Comparison of ENCODE assay signal across 15 mouse cellular contexts in genomic region chr3:122026676-122027075, GRCm38 (mm10). TPM values are rescaled to one million over a fixed set of nuclear protein-coding genes. Genes with fewer than 3 reads are reported as not detected.
A peak's percentile ranks its signal among the peaks of the same experiment; 100 is the strongest.
DNase-seq lines count a peak whose midpoint lies in the region; ATAC-seq and TF ChIP-seq lines count a peak whose summit lies in the region.
"Had no signal": no experiment of that assay in that cellular context is flagged by ENCODE, and none has a peak within 500 bp of the region (broad histone marks: within the 10 kb centered on the region; RNA-seq: fewer than 3 reads in every experiment).

No protein-coding gene starts in this region.

- H3K9me3 ChIP-seq in heart, embryonic 12.5 days (replicated peaks) = no peaks in the 10 kb centered on the region
- no peaks in the 10 kb centered on the region for H3K9me3 ChIP-seq in heart, embryonic 14.5 days (ENCODE audit: control insufficient read depth, low read length)
- H3K9me3 ChIP-seq in limb, embryonic 14.5 days (ENCODE audit: control insufficient read depth, low read length) = no peaks in the 10 kb centered on the region
- H3K9me3 ChIP-seq in intestine, embryonic 15.5 days = no peaks in the 10 kb centered on the region
- no peaks in the 10 kb centered on the region for H3K9me3 ChIP-seq in hindbrain, embryonic 13.5 days
- H3K9me3 ChIP-seq: forebrain, embryonic 12.5 days; hindbrain, embryonic 15.5 days; midbrain, embryonic 12.5 days had no signal

- peaks cover 14% of the 10 kb centered on the region for H3K4me1 ChIP-seq in heart, embryonic 12.5 days (replicated peaks)
- peaks cover 6 to 9% of the 10 kb centered on the region in 2 experiments; a peak in 2 of 4 replicates for H3K4me1 ChIP-seq in heart, embryonic 14.5 days (ENCODE audit: control insufficient read depth in 2 of 2, insufficient read depth in 2 of 2, low read length in 2 of 2)
- H3K4me1 ChIP-seq in limb, embryonic 14.5 days (ENCODE audit: control insufficient read depth, insufficient read depth, low read length) = no peaks in the 10 kb centered on the region
- no peaks in the 10 kb centered on the region; the same call in 1 of the 2 replicates for H3K4me1 ChIP-seq in intestine, embryonic 15.5 days (replicated peaks)
- no peaks in the 10 kb centered on the region for H3K4me1 ChIP-seq in hindbrain, embryonic 13.5 days (replicated peaks)
- H3K4me1 ChIP-seq: forebrain, embryonic 12.5 days; hindbrain, embryonic 15.5 days; midbrain, embryonic 12.5 days had no signal

- no peak for DNase-seq in heart, adult 9 months (ENCODE audit: low spot score in 2 of 2)
- peak; percentile 16 for DNase-seq in brain, adult 2 months (ENCODE audit: low read depth, low spot score)
- peak; percentile 42 for DNase-seq in limb, embryonic 14.5 days (ENCODE audit: low spot score)
- DNase-seq: adrenal gland, postnatal 36 days; cerebellum, adult 18-20 months; gastrocnemius, postnatal 14 days; liver, postnatal 0 days had no signal

- no peaks in the 10 kb centered on the region for H3K27me3 ChIP-seq in heart, embryonic 12.5 days (replicated peaks)
- H3K27me3 ChIP-seq in heart, embryonic 14.5 days (ENCODE audit: control insufficient read depth, insufficient read depth, low read length) = no peaks in the 10 kb centered on the region
- no peaks in the 10 kb centered on the region for H3K27me3 ChIP-seq in limb, embryonic 14.5 days (ENCODE audit: control insufficient read depth, insufficient read depth, low read length)
- no peaks in the 10 kb centered on the region for H3K27me3 ChIP-seq in intestine, embryonic 15.5 days (replicated peaks)
- no peaks in the 10 kb centered on the region for H3K27me3 ChIP-seq in hindbrain, embryonic 13.5 days
- H3K27me3 ChIP-seq: hindbrain, embryonic 15.5 days; midbrain, embryonic 12.5 days had no signal

- ATAC-seq in heart, embryonic 12.5 days (ENCODE audit: insufficient number of reproducible peaks, low FRiP score) = no peak
- no peak for ATAC-seq in heart, embryonic 14.5 days (ENCODE audit: insufficient number of reproducible peaks, insufficient read depth, low FRiP score, low read depth)
- ATAC-seq in limb, embryonic 14.5 days (ENCODE audit: low FRiP score, low read depth) = no peak
- no peak for ATAC-seq in intestine, embryonic 15.5 days
- ATAC-seq in hindbrain, embryonic 13.5 days (ENCODE audit: low FRiP score) = no peak
- ATAC-seq: liver, postnatal 0 days had no signal

- WGBS in heart, embryonic 12.5 days = 55% methylated on average over 5 of the region's 5 CpGs
- WGBS in heart, embryonic 14.5 days = 37% methylated on average over 5 of the region's 5 CpGs
- WGBS in limb, embryonic 14.5 days = 54% methylated on average over 5 of the region's 5 CpGs
- 56% methylated on average over 5 of the region's 5 CpGs for WGBS in intestine, embryonic 15.5 days
- 82% methylated on average over 5 of the region's 5 CpGs for WGBS in hindbrain, embryonic 13.5 days

- no peak overlapping the region; the same call in 1 of the 2 replicates for H3K9ac ChIP-seq in heart, embryonic 12.5 days
- 0 out of 2 replicates have a peak overlapping the region, but pooled peaks have one; percentile 4 for H3K9ac ChIP-seq in heart, embryonic 14.5 days (ENCODE audit: low read length)
- H3K9ac ChIP-seq in limb, embryonic 14.5 days (ENCODE audit: low read depth, low read length, severe bottlenecking) = no peak overlapping the region
- no peak overlapping the region for H3K9ac ChIP-seq in intestine, embryonic 15.5 days
- H3K9ac ChIP-seq in hindbrain, embryonic 13.5 days = no peak overlapping the region
- H3K9ac ChIP-seq: forebrain, embryonic 12.5 days; hindbrain, embryonic 15.5 days; liver, postnatal 0 days; midbrain, embryonic 12.5 days had no signal

- no peak overlapping the region for H3K4me3 ChIP-seq in heart, embryonic 12.5 days
- H3K4me3 ChIP-seq in heart, embryonic 14.5 days (ENCODE audit: control insufficient read depth in 1 of 2, insufficient read depth in 1 of 2, low read depth in 1 of 2, low read length in 2 of 2) = no peak overlapping the region
- no peak overlapping the region for H3K4me3 ChIP-seq in limb, embryonic 14.5 days (replicated peaks; ENCODE audit: low read length)
- no peak overlapping the region for H3K4me3 ChIP-seq in intestine, embryonic 15.5 days (replicated peaks)
- no peak overlapping the region for H3K4me3 ChIP-seq in hindbrain, embryonic 13.5 days
- H3K4me3 ChIP-seq: forebrain, embryonic 12.5 days; hindbrain, embryonic 15.5 days; layer of hippocampus, adult 2 months; midbrain, embryonic 12.5 days had no signal

- TF ChIP-seq POLR2A in limb, embryonic 14.5 days (IDR thresholded peaks at IDR 0.05; ENCODE audit: borderline replicate concordance, extremely low read depth, insufficient read depth, insufficient read length) = no peak

- no peaks in the 10 kb centered on the region for H3K36me3 ChIP-seq in heart, embryonic 12.5 days
- H3K36me3 ChIP-seq in heart, embryonic 14.5 days (ENCODE audit: control insufficient read depth, insufficient read depth, low read length) = no peaks in the 10 kb centered on the region
- H3K36me3 ChIP-seq in limb, embryonic 14.5 days (ENCODE audit: control insufficient read depth, insufficient read depth, low read length) = no peaks in the 10 kb centered on the region
- no peaks in the 10 kb centered on the region for H3K36me3 ChIP-seq in intestine, embryonic 15.5 days
- H3K36me3 ChIP-seq in hindbrain, embryonic 13.5 days = no peaks in the 10 kb centered on the region
- H3K36me3 ChIP-seq: forebrain, embryonic 12.5 days; hindbrain, embryonic 15.5 days; midbrain, embryonic 12.5 days had no signal

- H3K4me2 ChIP-seq in heart, embryonic 12.5 days = peak overlapping the region; percentile 26; the same call in 1 of the 2 replicates
- peak overlapping the region; percentile 45 for H3K4me2 ChIP-seq in heart, embryonic 14.5 days (ENCODE audit: low read length)
- no peak overlapping the region for H3K4me2 ChIP-seq in limb, embryonic 14.5 days (replicated peaks; ENCODE audit: low read depth, low read length, severe bottlenecking)
- no peak overlapping the region for H3K4me2 ChIP-seq in intestine, embryonic 15.5 days (replicated peaks)
- H3K4me2 ChIP-seq in hindbrain, embryonic 13.5 days = no peak overlapping the region
- H3K4me2 ChIP-seq: forebrain, embryonic 12.5 days; hindbrain, embryonic 15.5 days; midbrain, embryonic 12.5 days had no signal

- peak overlapping the region; percentile 57 for H3K27ac ChIP-seq in heart, embryonic 12.5 days (ENCODE audit: poor library complexity, severe bottlenecking)
- peak overlapping the region; percentile 62 to 76 for H3K27ac ChIP-seq in heart, embryonic 14.5 days (replicated peaks in 1 of 2; ENCODE audit: control insufficient read depth in 1 of 2, insufficient read depth in 1 of 2, low read depth in 2 of 2, low read length in 2 of 2)
- no peak overlapping the region for H3K27ac ChIP-seq in limb, embryonic 14.5 days (replicated peaks; ENCODE audit: low read depth, low read length)
- H3K27ac ChIP-seq in intestine, embryonic 15.5 days = no peak overlapping the region
- H3K27ac ChIP-seq in hindbrain, embryonic 13.5 days = no peak overlapping the region
- H3K27ac ChIP-seq: forebrain, embryonic 12.5 days; hindbrain, embryonic 15.5 days; layer of hippocampus, adult 2 months; midbrain, embryonic 12.5 days had no signal

RNA-seq across cellular contexts. Expression of gene Abca4, which starts 17.6 kb away (rescaled TPM):
- polyA plus RNA-seq in heart, embryonic 12.5 days (2016; fragmentation: Nextera tagmentation; extraction: Ambion mirVana) = 3.6 and 4.0 TPM in 2 replicates
- polyA plus RNA-seq in heart, embryonic 14.5 days (2014; fragmentation: Nextera tagmentation; extraction: Ambion mirVana) = 3.6 and 3.9 TPM in 2 replicates
- 2.2 and 2.6 TPM in 2 replicates for polyA plus RNA-seq in limb, embryonic 14.5 days (2012; rRNA removed)
- polyA plus RNA-seq in limb, embryonic 14.5 days (2014; fragmentation: Nextera tagmentation; extraction: Ambion mirVana) = 1.0 and 1.5 TPM in 2 replicates
- 0.86 and 1.1 TPM in 2 replicates for polyA plus RNA-seq in intestine, embryonic 15.5 days (2015; fragmentation: Nextera tagmentation; extraction: Ambion mirVana)
- 2.1 and 3.1 TPM in 2 replicates for polyA plus RNA-seq in hindbrain, embryonic 13.5 days (2015; fragmentation: Nextera tagmentation; extraction: Ambion mirVana)

Comparison
In these comparisons a context has a peak if more than half of its experiments do, and no peak if none do; other contexts are left out.
1. H3K27ac ChIP-seq: peak in heart, embryonic 12.5 days (single experiment) and heart, embryonic 14.5 days (2 of 2); none in limb, embryonic 14.5 days (single experiment), intestine, embryonic 15.5 days (single experiment) and hindbrain, embryonic 13.5 days (single experiment).
2. H3K4me2 ChIP-seq: peak in heart, embryonic 12.5 days (single experiment) and heart, embryonic 14.5 days (single experiment); none in limb, embryonic 14.5 days (single experiment), intestine, embryonic 15.5 days (single experiment) and hindbrain, embryonic 13.5 days (single experiment).
3. DNase-seq: peak in brain, adult 2 months (single experiment) and limb, embryonic 14.5 days (single experiment); none in heart, adult 9 months (0 of 2).